Mouse (Mus musculus): ENCODE measurements around the gene Slc6a2. TPM values are rescaled to one million over a fixed set of nuclear protein-coding genes. Genes with fewer than 3 reads are reported as not detected.

Slc6a2 gene
- polyA plus RNA-seq, 1 experiment, result not detected

- 80% methylated on average over 3 of the region's 3 CpGs for WGBS
- Histone ChIP-seq H3K27me3 (ENCODE audit: control insufficient read depth, insufficient read depth, low read length) (no peaks in the 10 kb centered on the region), H3K27ac (ENCODE audit: insufficient read depth, low read depth, low read length) (no peak within 1 kb of the TSS), H3K4me3 (ENCODE audit: low read depth, low read length) (no peak within 1 kb of the TSS), H3K36me3 (ENCODE audit: control insufficient read depth, insufficient read depth, low read length) (no peaks in the 10 kb centered on the region), H3K4me1 (ENCODE audit: control insufficient read depth, insufficient read depth, insufficient read length, low read length) (no peaks in the 10 kb centered on the region)
- TF ChIP-seq CTCF (IDR thresholded peaks at IDR 0.05; ENCODE audit: extremely low read depth, insufficient read length, insufficient replicate concordance, low read depth, low read length) (no peak), POLR2A (IDR thresholded peaks at IDR 0.05; ENCODE audit: low read depth, low read length) (no peak)
These were observed 88.2 kb downstream of the Slc6a2 start, which contains the start of gene Ces1a for GRCm38 (mm10) chr8:93048092-93048491. Ces1a (minus strand) TSS chr8:93048192.

- WGBS, result 51% methylated on average over 4 of the region's 4 CpGs
- no peak for TF ChIP-seq CTCF (IDR thresholded peaks at IDR 0.05; ENCODE audit: extremely low read depth, insufficient read length, insufficient replicate concordance, low read depth, low read length)
- no peak for TF ChIP-seq POLR2A (IDR thresholded peaks at IDR 0.05; ENCODE audit: low read depth, low read length)
These were observed 88.9 kb downstream of the Slc6a2 start for GRCm38 (mm10) chr8:93048510-93049416.

More at GRCm38 (mm10) chr8:93048510-93049416, 88.9 kb downstream of the Slc6a2 start:
- Histone ChIP-seq H3K4me1 (ENCODE audit: control insufficient read depth, insufficient read depth, insufficient read length, low read length) (no peaks in the 10 kb centered on the region), H3K27me3 (ENCODE audit: control insufficient read depth, insufficient read depth, low read length) (no peaks in the 10 kb centered on the region), H3K27ac (ENCODE audit: insufficient read depth, low read depth, low read length) (no peak overlapping the region), H3K36me3 (ENCODE audit: control insufficient read depth, insufficient read depth, low read length) (no peaks in the 10 kb centered on the region), H3K4me3 (ENCODE audit: low read depth, low read length) (no peak overlapping the region)

Other genes starting within 250 kb of the Slc6a2 start
- 24.1 and 50.6 TPM in 2 replicates for gene Mmp2, start 132.8 kb upstream of the Slc6a2 start, polyA plus RNA-seq (2012; rRNA removed)
- 1.3 and 2.3 TPM in 2 replicates for gene Lpcat2, start 104.7 kb upstream of the Slc6a2 start, polyA plus RNA-seq (2012; rRNA removed)
- not detected in 2 replicates for gene Capns2, start 58.7 kb upstream of the Slc6a2 start, polyA plus RNA-seq (2012; rRNA removed)
- 0.05 TPM in 1 of 2 replicates, not detected in the other for gene Ces1a, start 88.1 kb downstream of the Slc6a2 start, polyA plus RNA-seq (2012; rRNA removed)
- 0.18 TPM in 1 of 2 replicates, not detected in the other for gene Ces1b, start 119.9 kb downstream of the Slc6a2 start, polyA plus RNA-seq (2012; rRNA removed)
- 0.19 and 1.5 TPM in 2 replicates for gene Ces1c, start 171.2 kb downstream of the Slc6a2 start, polyA plus RNA-seq (2012; rRNA removed)
- gene Ces1d, start 237.8 kb downstream of the Slc6a2 start, polyA plus RNA-seq (2012; rRNA removed), result 2.6 and 16.6 TPM in 2 replicates

Measured in small intestine, adult 2 months (tissue).